Mouse (Mus musculus): ENCODE results near the gene Itga5. TPM values are rescaled to one million over a fixed set of nuclear protein-coding genes. Genes with fewer than 3 reads are reported as not detected.

Itga5 gene
- polyA plus RNA-seq, 1 experiment: 104 TPM

- Histone ChIP-seq H3ac (ENCODE audit: control insufficient read depth, insufficient read length, low read depth) (no peak overlapping the region), H3K4me3 (ENCODE audit: insufficient read depth, poor library complexity, severe bottlenecking) (no peak overlapping the region), H3K36me3 (ENCODE audit: control insufficient read depth, insufficient read depth) (no peaks in the 10 kb centered on the region), H3K27me3 (ENCODE audit: control insufficient read depth, insufficient read depth, insufficient read length) (no peaks in the 10 kb centered on the region), H3K79me3 (ENCODE audit: low read depth) (no peaks in the 10 kb centered on the region), H3K79me2 (ENCODE audit: control insufficient read depth, insufficient read depth) (no peaks in the 10 kb centered on the region)
- TF ChIP-seq MYOD1 (IDR thresholded peaks at IDR 0.05; ENCODE audit: control insufficient read depth, insufficient read length, low read depth) (no peak), MAX (IDR thresholded peaks at IDR 0.05) (no peak), CTCF (IDR thresholded peaks at IDR 0.05; ENCODE audit: control insufficient read depth, insufficient read depth, insufficient read length) (no peak), FOSL1 (IDR thresholded peaks at IDR 0.05; ENCODE audit: insufficient read depth, low read length, poor library complexity, severe bottlenecking) (no peak), CEBPB (IDR thresholded peaks at IDR 0.05; ENCODE audit: low read depth) (no peak), MYOG (IDR thresholded peaks at IDR 0.05; ENCODE audit: control insufficient read depth, extremely low read depth, insufficient read length) (no peak), USF1 (IDR thresholded peaks at IDR 0.05; ENCODE audit: low read depth) (no peak)
Observed at GRCm38 (mm10) chr15:103333081-103333615, 33.4 kb downstream of the Itga5 start.

- Histone ChIP-seq H3ac (ENCODE audit: control insufficient read depth, insufficient read length, low read depth) (peak overlapping the region; percentile 78), H3K36me3 (ENCODE audit: control insufficient read depth, insufficient read depth) (no peaks in the 10 kb centered on the region), H3K79me3 (ENCODE audit: low read depth) (no peaks in the 10 kb centered on the region), H3K79me2 (ENCODE audit: control insufficient read depth, insufficient read depth) (no peaks in the 10 kb centered on the region), H3K4me3 (ENCODE audit: insufficient read depth, poor library complexity, severe bottlenecking) (peak overlapping the region; percentile 39), H3K27me3 (ENCODE audit: control insufficient read depth, insufficient read depth, insufficient read length) (no peaks in the 10 kb centered on the region)
- TF ChIP-seq MAX (IDR thresholded peaks at IDR 0.05) (peak; percentile 38), CEBPB (IDR thresholded peaks at IDR 0.05; ENCODE audit: low read depth) (no peak), CTCF (IDR thresholded peaks at IDR 0.05; ENCODE audit: control insufficient read depth, insufficient read depth, insufficient read length) (peak; percentile 89)
Observed at GRCm38 (mm10) chr15:103323455-103324247, 42.9 kb downstream of the Itga5 start.

GRCm38 (mm10) chr15:103323070-103323454 lies 43.5 kb downstream of the Itga5 start:
- H3K36me3 ChIP-seq (ENCODE audit: control insufficient read depth, insufficient read depth): no peaks in the 10 kb centered on the region
- peak overlapping the region; percentile 78 for H3ac ChIP-seq (ENCODE audit: control insufficient read depth, insufficient read length, low read depth)
- no peaks in the 10 kb centered on the region for H3K79me3 ChIP-seq (ENCODE audit: low read depth)
- TF ChIP-seq CTCF (IDR thresholded peaks at IDR 0.05; ENCODE audit: control insufficient read depth, insufficient read depth, insufficient read length): peak; percentile 3
- no peak for TF ChIP-seq CEBPB (IDR thresholded peaks at IDR 0.05; ENCODE audit: low read depth)
- H3K27me3 ChIP-seq (ENCODE audit: control insufficient read depth, insufficient read depth, insufficient read length): no peaks in the 10 kb centered on the region
- peak overlapping the region; percentile 39 for H3K4me3 ChIP-seq (ENCODE audit: insufficient read depth, poor library complexity, severe bottlenecking)
- no peaks in the 10 kb centered on the region for H3K79me2 ChIP-seq (ENCODE audit: control insufficient read depth, insufficient read depth)

GRCm38 (mm10) chr15:103322396-103322795 lies 44.2 kb downstream of the Itga5 start:
- Histone ChIP-seq H3K36me3 (ENCODE audit: control insufficient read depth, insufficient read depth) (peaks cover 3% of the 10 kb centered on the region), H3ac (ENCODE audit: control insufficient read depth, insufficient read length, low read depth) (no peak overlapping the region), H3K4me3 (ENCODE audit: insufficient read depth, poor library complexity, severe bottlenecking) (peak overlapping the region; percentile 39), H3K27me3 (ENCODE audit: control insufficient read depth, insufficient read depth, insufficient read length) (no peaks in the 10 kb centered on the region), H3K79me3 (ENCODE audit: low read depth) (no peaks in the 10 kb centered on the region), H3K79me2 (ENCODE audit: control insufficient read depth, insufficient read depth) (no peaks in the 10 kb centered on the region)
- TF ChIP-seq CTCF (IDR thresholded peaks at IDR 0.05; ENCODE audit: control insufficient read depth, insufficient read depth, insufficient read length) (no peak), MAX (IDR thresholded peaks at IDR 0.05) (no peak), MYOG (IDR thresholded peaks at IDR 0.05; ENCODE audit: control insufficient read depth, extremely low read depth, insufficient read length) (no peak), CEBPB (IDR thresholded peaks at IDR 0.05; ENCODE audit: low read depth) (no peak), USF1 (IDR thresholded peaks at IDR 0.05; ENCODE audit: low read depth) (no peak), MYOD1 (IDR thresholded peaks at IDR 0.05; ENCODE audit: control insufficient read depth, insufficient read length, low read depth) (no peak), FOSL1 (IDR thresholded peaks at IDR 0.05; ENCODE audit: insufficient read depth, low read length, poor library complexity, severe bottlenecking) (no peak)

- Histone ChIP-seq H3K4me3 (ENCODE audit: insufficient read depth, poor library complexity, severe bottlenecking) (no peak overlapping the region), H3K36me3 (ENCODE audit: control insufficient read depth, insufficient read depth) (peaks cover 3% of the 10 kb centered on the region), H3K27me3 (ENCODE audit: control insufficient read depth, insufficient read depth, insufficient read length) (no peaks in the 10 kb centered on the region), H3ac (ENCODE audit: control insufficient read depth, insufficient read length, low read depth) (no peak overlapping the region), H3K79me2 (ENCODE audit: control insufficient read depth, insufficient read depth) (no peaks in the 10 kb centered on the region), H3K79me3 (ENCODE audit: low read depth) (no peaks in the 10 kb centered on the region)
- no peak for TF ChIP-seq MYOD1 (IDR thresholded peaks at IDR 0.05; ENCODE audit: control insufficient read depth, insufficient read length, low read depth)
- no peak for TF ChIP-seq FOSL1 (IDR thresholded peaks at IDR 0.05; ENCODE audit: insufficient read depth, low read length, poor library complexity, severe bottlenecking)
- TF ChIP-seq CEBPB (IDR thresholded peaks at IDR 0.05; ENCODE audit: low read depth): no peak
- TF ChIP-seq USF1 (IDR thresholded peaks at IDR 0.05; ENCODE audit: low read depth): no peak
- no peak for TF ChIP-seq CTCF (IDR thresholded peaks at IDR 0.05; ENCODE audit: control insufficient read depth, insufficient read depth, insufficient read length)
- no peak for TF ChIP-seq MAX (IDR thresholded peaks at IDR 0.05)
- no peak for TF ChIP-seq MYOG (IDR thresholded peaks at IDR 0.05; ENCODE audit: control insufficient read depth, extremely low read depth, insufficient read length)
Observed at GRCm38 (mm10) chr15:103321076-103321475, 45.5 kb downstream of the Itga5 start.
